8 mouse cellular contexts compared by ENCODE assay signal in the genomic region with DNA sequence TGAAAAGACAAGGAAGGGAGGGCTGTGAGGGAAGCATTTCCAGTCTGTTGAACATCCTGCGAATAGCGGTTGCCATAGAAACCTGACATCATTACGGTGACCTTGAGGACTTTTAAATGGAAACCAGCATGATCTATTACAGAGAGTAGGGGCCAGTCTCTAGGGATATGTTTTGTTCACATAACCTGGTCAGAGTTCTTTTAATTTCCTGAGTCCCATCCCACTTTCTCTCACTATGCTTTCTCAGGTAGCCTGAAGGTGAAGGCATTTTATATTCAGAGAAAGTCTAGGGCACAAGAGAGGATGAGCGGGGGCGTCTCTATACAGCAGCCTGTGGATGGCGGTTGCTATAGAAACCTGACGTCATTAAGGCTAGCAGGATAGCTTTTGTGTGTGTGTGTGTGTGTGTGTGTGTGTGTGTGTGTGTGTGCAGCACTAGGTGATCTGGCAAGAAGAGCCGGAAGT. TPM values are rescaled to one million over a fixed set of nuclear protein-coding genes. Genes with fewer than 3 reads are reported as not detected.
DNase-seq lines count a peak whose midpoint lies in the region; ATAC-seq and TF ChIP-seq lines count a peak whose summit lies in the region.

No protein-coding gene starts in this region.

- no peak overlapping the region for H3K4me3 ChIP-seq in kidney, postnatal 0 days (replicated peaks; ENCODE audit: low read depth, low read length)
- no peak overlapping the region for H3K4me3 ChIP-seq in embryonic facial prominence, embryonic 14.5 days (ENCODE audit: low read depth, low read length)
- H3K4me3 ChIP-seq in neural tube, embryonic 12.5 days, result no peak overlapping the region

- no peak overlapping the region for H3K9ac ChIP-seq in kidney, postnatal 0 days (ENCODE audit: low read depth, low read length)
- H3K9ac ChIP-seq in embryonic facial prominence, embryonic 14.5 days (ENCODE audit: low read depth, low read length), result no peak overlapping the region
- H3K9ac ChIP-seq in neural tube, embryonic 12.5 days, result no peak overlapping the region

- ATAC-seq in kidney, postnatal 0 days (replicated peaks; ENCODE audit: low FRiP score, low read depth), result peak; percentile 66; the same call in 1 of the 2 replicates
- peak; percentile 76 for ATAC-seq in embryonic facial prominence, embryonic 14.5 days (ENCODE audit: low read depth)
- ATAC-seq in neural tube, embryonic 12.5 days (ENCODE audit: low FRiP score, low read depth), result peak; percentile 93

- no peaks in the 10 kb centered on the region for H3K27me3 ChIP-seq in kidney, postnatal 0 days (ENCODE audit: insufficient read depth, low read length)
- H3K27me3 ChIP-seq in embryonic facial prominence, embryonic 14.5 days (replicated peaks; ENCODE audit: control insufficient read depth, insufficient read depth, low read length), result no peaks in the 10 kb centered on the region
- H3K27me3 ChIP-seq in neural tube, embryonic 12.5 days (replicated peaks), result no peaks in the 10 kb centered on the region

- no peaks in the 10 kb centered on the region for H3K9me3 ChIP-seq in kidney, postnatal 0 days (replicated peaks; ENCODE audit: low read length)
- H3K9me3 ChIP-seq in embryonic facial prominence, embryonic 14.5 days (ENCODE audit: control insufficient read depth, low read length), result no peaks in the 10 kb centered on the region
- H3K9me3 ChIP-seq in neural tube, embryonic 12.5 days, result no peaks in the 10 kb centered on the region

- no peak overlapping the region for H3K4me2 ChIP-seq in kidney, postnatal 0 days (ENCODE audit: low read length)
- no peak overlapping the region for H3K4me2 ChIP-seq in embryonic facial prominence, embryonic 14.5 days (ENCODE audit: low read depth, low read length)
- H3K4me2 ChIP-seq in neural tube, embryonic 12.5 days (replicated peaks), result peak overlapping the region; percentile 46

- no peak overlapping the region for H3K27ac ChIP-seq in kidney, postnatal 0 days
- no peak overlapping the region for H3K27ac ChIP-seq in embryonic facial prominence, embryonic 14.5 days (replicated peaks; ENCODE audit: low read depth, low read length)
- no peak overlapping the region for H3K27ac ChIP-seq in neural tube, embryonic 12.5 days

- WGBS in kidney, postnatal 0 days, result 27% methylated on average over 8 of the region's 8 CpGs
- WGBS in embryonic facial prominence, embryonic 14.5 days, result 21% methylated on average over 8 of the region's 8 CpGs
- 19% methylated on average over 8 of the region's 8 CpGs for WGBS in neural tube, embryonic 12.5 days

- no peak for TF ChIP-seq CTCF in kidney, postnatal 0 days (IDR thresholded peaks at IDR 0.05; ENCODE audit: low read depth)

- no peaks in the 10 kb centered on the region for H3K4me1 ChIP-seq in kidney, postnatal 0 days (replicated peaks; ENCODE audit: insufficient read depth, low read length)
- H3K4me1 ChIP-seq in embryonic facial prominence, embryonic 14.5 days (ENCODE audit: control insufficient read depth, insufficient read depth, low read length), result no peaks in the 10 kb centered on the region
- no peaks in the 10 kb centered on the region for H3K4me1 ChIP-seq in neural tube, embryonic 12.5 days

- DNase-seq in kidney, postnatal 0 days (ENCODE audit: low spot score), result peak; percentile 24
- no peak for DNase-seq in kidney, adult 18-20 months
- peak; percentile 39 for DNase-seq in embryonic facial prominence, embryonic 14.5 days (ENCODE audit: low spot score)
- peak; percentile 5 to 15 for DNase-seq in layer of hippocampus, postnatal 10 days (ENCODE audit: low spot score in 2 of 2)
- DNase-seq in spleen, postnatal 14 days (ENCODE audit: low spot score in 2 of 2), result no peak
- DNase-seq in gastrocnemius, adult 18-20 months (ENCODE audit: low spot score), result no peak
- DNase-seq in heart, postnatal 36 days, result no peak

- no peaks in the 10 kb centered on the region for H3K36me3 ChIP-seq in kidney, postnatal 0 days (ENCODE audit: insufficient read depth, low read length)
- no peaks in the 10 kb centered on the region for H3K36me3 ChIP-seq in embryonic facial prominence, embryonic 14.5 days (ENCODE audit: control insufficient read depth, insufficient read depth, low read length)
- H3K36me3 ChIP-seq in neural tube, embryonic 12.5 days, result no peaks in the 10 kb centered on the region

- intact Hi-C loops in heart, postnatal 36 days (cut with DNase I), result no loop called here

RNA-seq across cellular contexts. Expression of gene Bex3, which starts 20.8 kb away (rescaled TPM):
- polyA plus RNA-seq in kidney, postnatal 0 days (2015; fragmentation: Nextera tagmentation; extraction: Ambion mirVana), result 430 and 466 TPM in 2 replicates
- polyA plus RNA-seq in embryonic facial prominence, embryonic 14.5 days (2014; fragmentation: Nextera tagmentation; extraction: Ambion mirVana), result 391 and 421 TPM in 2 replicates
- 100 to 1,000 TPM; 396 to 461 TPM for total RNA-seq in layer of hippocampus, postnatal 10 days (2021)
- polyA plus RNA-seq in neural tube, embryonic 12.5 days (2016; fragmentation: Nextera tagmentation; extraction: Ambion mirVana), result 648 and 661 TPM in 2 replicates
- 1 to 10 TPM; 2.1 to 2.6 TPM for total RNA-seq in gastrocnemius, adult 18-20 months (2021)
- 10 to 100 TPM in 1 of 2 experiments, 1 to 10 TPM in 1; 8.3 to 15.1 TPM for total RNA-seq in heart, postnatal 36 days (2021)

RNA-seq across cellular contexts. Expression of gene Tceal9, which starts 46.0 kb away (rescaled TPM):
- 579 and 580 TPM in 2 replicates for polyA plus RNA-seq in kidney, postnatal 0 days (2015; fragmentation: Nextera tagmentation; extraction: Ambion mirVana)
- 553 and 556 TPM in 2 replicates for polyA plus RNA-seq in embryonic facial prominence, embryonic 14.5 days (2014; fragmentation: Nextera tagmentation; extraction: Ambion mirVana)
- 10 to 100 TPM; 89.6 to 99.8 TPM for total RNA-seq in layer of hippocampus, postnatal 10 days (2021)
- 327 and 338 TPM in 2 replicates for polyA plus RNA-seq in neural tube, embryonic 12.5 days (2016; fragmentation: Nextera tagmentation; extraction: Ambion mirVana)
- total RNA-seq in gastrocnemius, adult 18-20 months (2021), result 10 to 100 TPM; 23.4 to 29.8 TPM
- total RNA-seq in heart, postnatal 36 days (2021), result 10 to 100 TPM; 26.8 to 32.9 TPM

Comparison
In these comparisons a context has a peak if more than half of its experiments do, and no peak if none do; other contexts are left out.
1. DNase-seq: peak in kidney, postnatal 0 days (single experiment), embryonic facial prominence, embryonic 14.5 days (single experiment) and layer of hippocampus, postnatal 10 days (2 of 2); none in kidney, adult 18-20 months (single experiment), spleen, postnatal 14 days (0 of 2), gastrocnemius, adult 18-20 months (single experiment) and heart, postnatal 36 days (0 of 2).
2. RNA of gene Bex3, which starts 20.8 kb away (total RNA-seq): 396 to 461 TPM in layer of hippocampus, postnatal 10 days; 8.3 to 15.1 TPM in heart, postnatal 36 days and 2.1 to 2.6 TPM in gastrocnemius, adult 18-20 months; every median in the first group is over 10 times any median in the second.
3. Peak in every context shown above with its lines, with median percentiles within 50 percentile points of each other: ATAC-seq.